Mouse (Mus musculus): ENCODE measurements at regions not wholly inside any gene's neighbourhood (a gene's known extent, or its start where the extent isn't known, plus 50 kb on each side); places are given as distances from the start of the nearest gene placed in this dataset.

DNA sequence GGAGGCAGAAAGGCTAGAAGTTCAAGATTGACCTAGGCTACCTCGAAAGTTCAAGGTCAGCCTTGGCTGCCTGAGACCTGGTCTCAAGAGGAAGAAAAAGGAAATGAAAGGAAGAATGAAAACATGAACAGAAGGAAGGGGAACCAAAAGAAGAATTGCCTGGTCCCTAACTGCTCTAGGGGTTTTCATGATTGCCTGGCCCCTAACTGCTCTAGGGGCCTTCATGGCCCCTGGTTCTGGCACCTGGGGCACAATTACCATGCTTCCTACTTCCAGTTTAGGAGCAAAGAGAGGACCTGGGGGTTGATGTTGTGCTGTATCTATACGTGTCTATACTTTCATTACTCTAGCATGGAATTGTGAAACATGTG is 132.8 kb downstream of the Cd24a start:
- no peak for DNase-seq (ENCODE audit: low read depth, low spot score)

DNA sequence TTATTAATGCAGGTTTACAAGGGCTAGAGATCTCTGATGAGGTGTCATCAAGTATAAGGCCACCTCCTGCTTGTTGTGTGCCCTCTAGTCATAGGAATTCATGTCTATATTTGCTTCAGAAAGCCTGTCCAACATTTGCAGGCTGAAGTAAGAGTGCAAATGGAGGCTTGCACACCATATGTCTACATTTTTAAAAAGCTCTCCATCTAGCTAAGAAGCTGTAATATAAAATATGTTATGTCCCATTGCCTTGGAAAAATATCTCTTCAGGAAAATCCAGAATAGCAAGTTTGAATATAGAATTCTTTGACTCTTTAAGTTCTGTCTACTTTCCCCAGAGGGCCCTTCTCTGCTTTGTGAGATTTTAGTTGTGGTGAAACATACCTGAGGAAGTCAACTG is 134.6 kb downstream of the Cd24a start:
- no peak for DNase-seq (ENCODE audit: low read depth, low spot score)

DNA sequence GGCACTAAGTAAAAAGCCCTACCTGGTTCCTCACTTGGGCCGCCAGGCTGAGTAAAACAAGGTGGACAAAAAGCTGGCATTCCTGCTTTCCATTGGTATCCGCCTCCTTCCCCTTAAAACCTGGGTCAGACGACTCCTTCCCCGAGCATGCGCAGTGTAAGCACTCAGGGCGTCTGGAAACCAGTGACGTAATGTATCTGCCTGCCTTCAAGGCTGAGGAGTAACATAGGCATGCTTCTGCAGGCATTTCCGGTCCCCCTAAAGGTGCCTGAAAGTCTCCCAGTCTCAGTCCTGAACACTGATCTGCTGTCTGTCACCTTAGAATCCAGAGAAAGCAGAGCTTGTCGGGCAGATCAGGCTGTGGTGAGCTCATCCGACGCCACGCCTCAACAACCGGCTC is 140.7 kb downstream of the Cd24a start:
- no peak for DNase-seq (ENCODE audit: low read depth, low spot score)

DNA sequence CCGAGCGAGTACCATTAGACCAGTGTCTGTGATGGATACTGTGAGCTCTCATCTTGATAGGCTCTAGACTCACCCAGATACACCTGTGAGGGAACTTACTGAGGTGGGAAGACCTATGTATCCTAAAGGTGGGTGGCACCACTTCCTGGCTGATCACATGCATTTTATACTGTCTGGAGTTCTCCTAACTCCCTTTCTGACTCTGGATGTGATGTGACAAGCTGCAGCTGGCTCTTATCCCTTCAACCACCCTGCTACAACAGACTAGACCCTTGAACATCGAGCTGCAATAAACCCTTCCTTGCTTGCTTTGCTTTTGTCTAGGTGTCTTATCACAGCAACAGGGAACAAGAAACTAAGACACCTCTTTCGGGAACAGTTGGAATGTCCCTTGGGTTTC is 143.3 kb downstream of the Cd24a start:
- DNase-seq (ENCODE audit: low read depth, low spot score), result no peak

DNA sequence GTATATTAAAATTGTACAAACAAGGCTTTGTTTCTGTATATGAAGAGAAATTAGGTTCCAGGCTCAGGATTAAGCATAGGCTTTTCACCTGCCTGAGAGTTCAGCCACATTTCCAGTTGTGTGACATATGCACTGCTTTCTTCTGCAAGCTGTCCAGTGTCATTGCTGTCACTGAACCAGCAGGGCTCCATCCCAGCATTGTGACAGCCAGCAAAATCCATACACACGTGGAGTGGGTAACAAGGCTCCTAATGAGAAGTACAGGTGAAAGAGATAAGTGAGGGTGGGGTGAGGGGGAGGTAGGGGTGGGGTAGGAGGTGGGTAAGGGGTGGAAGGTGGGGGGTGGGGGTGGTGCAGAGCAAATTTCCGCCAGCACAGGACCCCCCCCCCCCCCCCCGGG is 144.1 kb downstream of the Cd24a start:
- no peak for DNase-seq (ENCODE audit: low read depth, low spot score)

DNA sequence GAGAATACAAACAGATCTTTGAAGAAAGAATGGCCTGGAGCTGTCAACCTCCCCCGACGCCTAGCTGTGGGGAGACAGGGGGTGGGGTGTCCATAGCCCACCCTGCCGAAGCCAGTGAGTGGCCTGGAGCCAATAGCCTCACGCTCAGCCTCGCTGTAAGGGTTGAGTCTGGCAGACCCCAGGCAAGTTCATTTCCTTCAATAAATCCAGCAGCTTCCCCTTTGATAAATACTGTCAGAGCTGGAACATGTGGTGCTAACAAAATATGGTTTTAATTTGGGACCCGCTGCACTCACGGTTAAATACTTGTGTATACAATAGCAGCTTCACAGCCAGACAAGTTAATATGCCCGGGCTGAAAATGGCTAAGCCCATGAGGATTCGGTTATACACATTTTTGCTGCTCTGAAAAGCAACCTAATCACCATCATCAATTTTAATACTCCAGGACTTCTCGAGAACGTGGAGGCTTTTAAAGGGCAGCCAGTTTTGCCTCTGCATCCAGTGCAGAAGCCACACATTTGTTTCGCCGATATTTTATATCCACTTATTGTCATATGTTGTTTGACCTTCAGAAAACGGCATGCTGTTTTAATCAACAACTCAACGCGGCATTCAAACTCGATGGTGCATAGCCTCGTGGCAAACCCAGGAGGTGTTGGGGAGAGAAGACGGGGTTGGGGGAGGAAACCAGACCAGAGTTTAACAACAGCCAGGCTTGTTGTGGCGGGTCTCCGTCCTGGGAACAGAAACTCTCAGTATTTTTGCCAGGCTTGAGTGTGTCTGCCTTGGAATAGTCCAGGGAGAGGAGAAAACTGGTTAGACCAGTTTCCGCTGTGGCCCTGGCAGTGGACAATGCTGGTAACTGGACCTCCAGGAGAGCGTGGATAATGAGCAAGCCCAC is 144.9 kb downstream of the Cd24a start:
- DNase-seq (ENCODE audit: low read depth, low spot score), result peak; percentile 27

DNA sequence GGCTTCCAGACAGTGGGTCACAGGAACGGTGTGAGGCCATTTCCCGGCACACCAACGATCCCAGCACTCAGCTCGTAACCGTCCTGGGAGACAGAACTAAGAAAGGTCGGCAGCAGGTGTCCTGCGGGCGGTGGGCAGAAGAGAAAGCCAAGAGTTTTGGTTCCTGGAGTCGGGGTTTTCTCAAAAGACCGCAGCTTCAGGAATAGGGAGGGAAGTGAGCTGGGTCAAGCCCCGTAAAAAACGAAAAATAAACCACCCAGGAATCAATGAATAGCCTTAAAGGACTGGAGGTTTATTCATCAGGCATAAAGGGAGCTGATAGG is 145.5 kb downstream of the Cd24a start:
- no peak for DNase-seq (ENCODE audit: low read depth, low spot score)

DNA sequence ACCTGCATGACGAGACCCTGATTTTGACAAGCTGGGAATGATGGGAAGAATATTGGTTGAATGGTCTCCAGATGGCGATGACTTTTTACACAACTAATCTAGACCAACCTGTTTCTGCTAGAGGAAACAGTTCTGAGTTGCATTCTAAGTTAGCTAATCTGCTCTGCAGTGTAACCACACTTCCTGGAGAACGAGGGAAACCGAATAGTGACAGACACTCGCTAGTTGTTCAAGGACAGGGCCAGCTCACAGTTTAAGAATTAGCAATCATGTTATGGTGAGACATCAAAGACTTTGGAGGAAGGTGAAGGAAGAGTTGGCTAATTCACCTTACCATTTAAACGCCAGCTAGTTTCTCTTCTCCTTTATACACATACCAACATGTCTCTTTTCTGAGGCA is 149.7 kb downstream of the Cd24a start:
- no peak for DNase-seq (ENCODE audit: low read depth, low spot score)

DNA sequence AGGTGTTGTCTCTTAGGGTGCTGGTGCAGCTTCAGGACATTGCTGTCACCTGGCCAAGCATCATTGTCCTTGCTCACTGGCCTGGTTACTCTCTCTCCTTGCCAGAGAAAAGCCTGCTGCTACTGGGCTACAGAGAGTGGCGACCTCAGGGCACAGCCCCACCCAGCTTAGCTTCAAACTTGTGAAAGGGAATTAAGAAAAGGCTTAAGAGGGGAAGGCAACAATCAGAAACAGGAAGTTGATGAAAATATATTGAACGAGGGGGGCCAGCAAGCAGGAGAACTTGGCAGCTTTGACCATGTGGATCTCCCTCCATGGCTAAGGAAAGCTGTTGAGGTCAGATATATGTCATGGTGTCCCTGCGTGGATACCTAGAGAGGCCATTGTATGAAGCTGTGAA is 151.1 kb downstream of the Cd24a start:
- DNase-seq (ENCODE audit: low read depth, low spot score), result no peak

DNA sequence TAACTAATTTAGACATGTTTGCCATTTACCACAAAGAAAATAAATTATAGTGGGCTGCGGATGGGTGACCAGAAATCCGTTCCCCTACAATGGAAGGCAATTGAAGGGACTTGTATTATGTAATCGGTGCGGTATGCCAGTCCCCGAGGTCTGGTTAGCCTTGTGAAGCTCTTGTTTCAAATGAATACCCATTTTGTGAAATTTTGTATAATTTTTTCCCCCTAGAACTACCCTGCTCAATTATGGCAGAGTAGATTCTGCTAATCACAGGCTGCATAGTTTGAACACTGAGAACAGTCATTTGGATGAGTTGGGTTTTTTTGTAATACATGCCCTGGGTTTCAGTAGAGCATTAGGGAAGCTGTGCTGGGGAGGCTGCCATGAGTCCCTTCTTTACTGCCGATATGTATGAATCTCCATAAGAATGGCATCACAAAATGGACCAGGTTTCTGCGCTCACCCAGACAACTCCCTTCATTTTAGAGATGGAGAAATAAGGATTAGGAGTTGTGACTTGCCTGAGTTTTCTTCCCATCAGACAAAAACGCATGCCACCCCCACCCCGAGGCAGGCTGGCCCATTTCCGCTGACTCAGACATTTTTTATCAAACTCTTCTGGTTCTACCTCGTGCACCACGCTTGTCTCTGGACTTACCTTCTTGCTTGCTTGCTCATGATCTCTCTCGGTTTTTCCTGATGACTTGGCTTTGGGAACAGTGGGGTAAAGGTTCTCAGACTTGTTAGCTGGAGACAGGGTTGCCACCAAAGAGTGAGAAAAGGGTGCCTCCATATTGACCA is 155.7 kb downstream of the Cd24a start:
- no peak for DNase-seq (ENCODE audit: low read depth, low spot score)

DNA sequence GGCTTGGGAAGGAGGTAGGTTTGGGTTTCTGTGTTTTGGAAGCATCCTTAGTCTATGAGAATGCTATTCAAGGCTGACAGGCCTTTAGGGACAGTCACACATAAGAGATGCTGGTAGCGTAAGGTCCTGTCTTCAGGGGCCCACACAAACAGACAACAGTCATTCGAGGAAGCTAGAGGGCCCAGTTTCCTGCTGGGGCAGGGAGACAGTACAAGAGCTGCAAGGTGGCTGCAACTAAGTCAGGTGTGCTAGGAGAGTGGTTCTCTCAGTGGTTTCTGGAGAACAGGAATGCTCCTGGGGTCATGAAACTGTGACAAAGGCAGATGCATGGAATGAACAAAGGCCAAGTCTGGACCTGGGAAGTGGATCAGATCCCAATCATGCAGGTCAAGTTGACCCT is 161.1 kb downstream of the Cd24a start:
- no peak for DNase-seq (ENCODE audit: low read depth, low spot score)

DNA sequence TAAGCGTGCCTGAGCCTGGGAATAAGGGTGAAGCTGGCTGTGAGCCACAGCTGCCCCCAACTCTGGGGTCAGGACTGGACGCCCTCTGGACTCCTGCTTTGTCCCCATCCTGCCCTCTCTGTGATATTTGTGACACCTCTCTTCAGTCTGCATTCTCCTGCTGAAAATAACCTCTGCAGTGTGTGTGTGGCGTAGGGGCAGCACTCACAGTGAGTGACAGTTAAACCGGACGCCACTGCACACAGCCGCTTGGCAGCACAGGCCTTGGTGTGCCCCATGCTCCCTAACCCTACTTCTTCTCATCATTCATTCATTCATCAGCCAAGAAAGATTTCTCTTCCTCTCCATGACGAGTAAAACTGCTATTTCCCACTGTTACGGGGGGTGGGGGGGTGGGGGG is 161.6 kb downstream of the Cd24a start:
- no peak for DNase-seq (ENCODE audit: low read depth, low spot score)

DNA sequence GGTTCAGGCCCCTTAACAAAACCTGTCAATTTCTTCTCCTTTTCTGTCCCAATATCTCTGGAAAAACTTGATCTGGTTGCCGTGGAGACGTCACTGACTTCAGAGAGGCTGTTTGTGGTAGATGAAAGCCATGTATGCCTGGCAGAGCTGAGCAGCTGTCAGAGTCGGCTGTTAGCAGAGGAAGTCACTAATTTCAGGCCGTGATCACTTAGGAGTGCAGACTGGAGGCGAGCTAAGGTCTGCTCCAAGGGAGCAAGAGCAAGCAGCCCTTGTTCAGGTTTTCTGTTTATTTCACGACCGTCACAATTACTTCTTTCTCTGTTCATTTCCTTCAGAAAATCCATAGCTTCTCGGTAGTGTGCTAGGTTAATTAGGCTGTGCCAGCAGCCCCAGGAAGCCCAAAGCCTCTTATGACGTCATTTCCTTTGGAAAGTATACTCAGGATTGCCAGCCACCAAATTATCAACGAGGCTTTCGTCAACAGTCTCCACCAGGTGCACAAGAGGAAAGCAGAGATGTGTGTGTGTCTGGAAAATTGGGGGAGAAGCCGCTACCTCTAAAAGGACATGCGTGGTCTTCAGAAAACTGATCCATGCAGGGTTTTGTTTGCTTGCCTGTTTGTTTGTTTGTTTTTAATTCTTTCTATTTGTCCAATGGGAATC is 161.2 kb downstream of the Qrsl1 start:
- no peak for DNase-seq (ENCODE audit: low read depth, low spot score)

DNA sequence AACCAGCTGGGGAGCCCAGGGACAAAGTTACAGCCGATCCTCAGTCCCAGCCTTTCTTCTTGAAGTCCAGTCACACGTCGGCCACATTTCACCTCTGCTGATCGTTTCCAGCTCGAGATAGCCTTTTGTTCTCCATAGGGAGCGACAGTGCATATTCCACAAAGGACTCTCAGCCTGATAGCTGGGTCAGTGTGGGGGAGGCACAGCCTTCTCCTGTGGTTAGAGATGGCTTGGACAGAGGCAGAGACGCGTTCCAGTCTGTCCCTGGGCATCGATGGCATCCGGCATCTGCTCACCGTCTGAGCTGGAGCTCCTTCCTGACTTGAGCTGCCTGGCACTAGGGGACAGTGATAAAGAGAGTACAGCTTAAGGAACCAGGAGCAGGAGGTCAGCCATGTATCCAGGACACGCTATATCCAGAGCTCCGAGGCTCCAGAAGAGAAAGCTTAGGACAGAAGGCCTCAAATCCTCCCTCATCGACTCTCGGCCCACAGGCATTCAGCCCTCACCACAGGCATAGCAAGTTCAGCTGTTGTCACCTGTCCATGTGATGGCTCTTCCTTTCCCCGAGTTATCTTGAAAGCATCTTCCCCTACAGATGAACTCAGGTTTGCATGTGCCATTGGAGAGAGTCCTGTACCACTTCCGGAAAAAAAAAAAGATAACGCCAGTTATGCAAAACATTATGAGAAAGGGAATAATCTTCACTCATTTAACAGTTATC is 160.0 kb downstream of the Qrsl1 start:
- DNase-seq (ENCODE audit: low read depth, low spot score), result no peak

DNA sequence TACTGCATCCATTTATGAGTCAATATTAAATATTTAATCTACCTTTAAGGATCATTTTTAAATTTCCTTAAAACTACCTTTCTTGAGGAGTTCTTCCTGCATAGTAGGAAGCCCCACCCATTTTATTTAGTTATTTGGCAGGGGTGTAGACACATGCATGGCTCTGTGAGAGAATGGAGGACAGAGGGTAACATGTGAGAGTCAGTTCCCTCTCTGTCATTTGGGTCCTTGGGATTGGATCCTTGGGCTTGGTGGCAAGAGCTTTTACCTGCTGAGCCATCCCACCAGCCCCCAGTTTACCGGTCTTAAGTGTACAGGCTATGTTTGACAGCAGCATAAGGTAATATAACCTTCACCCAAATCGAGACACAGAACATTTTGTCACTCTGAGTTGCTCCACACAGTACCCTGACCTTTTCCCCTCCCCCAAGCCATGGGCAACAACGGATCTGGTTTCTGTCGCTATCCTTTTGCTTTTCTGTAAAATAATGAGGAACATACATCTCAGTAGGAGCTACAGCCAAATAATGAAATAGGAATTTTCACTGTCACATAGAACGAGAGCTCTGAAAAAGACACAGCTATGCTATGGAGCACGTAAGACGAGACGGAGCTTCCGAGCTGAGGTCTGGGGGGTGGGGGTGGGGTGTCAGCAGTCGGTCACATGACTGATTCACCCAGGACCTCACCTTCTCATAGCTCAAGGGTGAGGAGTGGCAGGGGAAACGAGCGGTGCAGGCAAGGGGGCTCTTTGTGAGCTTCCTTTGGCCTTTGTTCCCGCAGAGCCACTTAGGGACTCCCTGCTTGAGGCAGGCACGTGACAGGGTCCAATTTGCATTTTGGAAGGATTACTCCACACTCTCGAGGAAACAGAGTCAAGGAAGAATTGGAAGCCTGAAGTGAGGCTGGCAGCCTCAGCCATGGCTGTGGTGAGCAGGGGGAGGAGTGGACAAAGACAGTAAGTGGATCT is 159.2 kb downstream of the Qrsl1 start:
- DNase-seq (ENCODE audit: low read depth, low spot score), result no peak

DNA sequence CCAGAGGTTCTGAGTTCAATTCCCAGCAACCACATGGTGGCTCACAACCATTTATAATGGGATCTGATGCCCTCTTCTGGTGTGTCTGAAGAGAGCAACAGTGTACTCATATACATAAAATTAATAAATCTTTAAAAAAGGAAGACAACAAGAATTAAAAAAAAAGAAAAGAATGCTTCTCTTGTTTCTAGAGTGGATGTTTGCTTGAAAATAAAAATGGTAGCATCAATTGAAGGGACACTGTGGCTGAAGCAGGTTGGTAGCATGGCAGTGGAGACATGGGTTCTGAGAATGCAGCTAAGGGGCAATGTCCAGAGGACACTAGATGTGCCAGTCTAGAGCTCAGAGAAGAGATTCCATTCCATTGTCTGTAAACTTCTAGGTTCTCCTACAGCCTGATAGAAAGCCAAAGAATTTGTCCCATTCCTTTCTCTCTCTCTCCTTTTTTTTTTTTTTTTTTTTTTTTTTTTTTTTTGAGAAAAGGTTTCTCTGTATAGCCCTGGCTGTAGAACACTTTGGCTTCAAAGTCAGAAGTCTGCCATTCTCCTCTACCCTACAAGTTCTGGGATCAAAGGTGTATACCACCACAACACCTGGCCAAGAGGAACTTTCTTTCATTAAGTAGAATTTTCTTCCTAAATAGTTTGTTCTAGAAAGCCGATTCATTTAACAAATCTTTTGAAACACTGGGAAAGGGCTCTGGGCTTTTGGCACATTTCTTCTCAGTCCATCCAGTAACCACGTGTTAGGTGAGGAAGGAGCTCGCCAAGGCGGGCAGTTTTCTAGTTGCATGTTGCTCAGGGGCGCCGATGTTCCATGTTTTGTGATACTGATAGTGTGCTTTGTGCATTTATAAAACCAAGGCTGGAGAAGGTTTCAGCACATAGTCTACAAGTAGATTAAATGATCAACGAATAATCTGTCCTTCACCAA is 158.1 kb downstream of the Qrsl1 start:
- no peak for DNase-seq (ENCODE audit: low read depth, low spot score)

DNA sequence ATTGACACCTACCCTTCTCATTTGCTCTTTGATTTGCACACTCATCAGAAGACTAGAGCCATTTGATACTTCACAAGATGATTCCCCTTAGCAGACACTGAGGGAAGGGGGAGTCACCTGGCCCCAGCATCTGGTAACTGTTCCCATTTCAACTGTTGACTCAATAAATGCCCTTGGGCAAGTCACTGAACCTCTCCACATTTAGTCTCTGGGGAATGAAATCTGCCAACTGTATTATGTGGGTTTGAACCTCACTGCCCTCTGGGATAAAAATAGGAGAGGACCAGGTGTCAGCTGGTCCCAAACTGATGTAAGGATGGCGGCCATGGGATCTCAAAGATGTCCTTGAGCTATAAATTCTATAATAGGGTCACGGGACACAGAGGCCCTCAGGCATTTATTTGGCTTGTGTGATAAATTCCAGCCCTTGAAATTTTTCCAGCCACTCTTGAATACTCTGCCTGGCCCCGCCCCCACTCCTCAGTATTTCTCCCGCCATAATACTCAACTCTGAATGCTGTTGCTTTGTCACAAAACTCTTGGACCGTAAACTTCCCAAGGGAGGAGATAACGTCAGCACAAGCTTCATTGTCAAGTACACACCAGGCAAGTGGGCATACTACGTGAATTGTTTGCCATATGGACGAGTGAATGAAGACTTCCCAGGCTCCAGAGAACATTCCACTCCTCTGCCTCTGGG is 155.5 kb downstream of the Qrsl1 start:
- peak; percentile 51 for DNase-seq (ENCODE audit: low read depth, low spot score)

DNA sequence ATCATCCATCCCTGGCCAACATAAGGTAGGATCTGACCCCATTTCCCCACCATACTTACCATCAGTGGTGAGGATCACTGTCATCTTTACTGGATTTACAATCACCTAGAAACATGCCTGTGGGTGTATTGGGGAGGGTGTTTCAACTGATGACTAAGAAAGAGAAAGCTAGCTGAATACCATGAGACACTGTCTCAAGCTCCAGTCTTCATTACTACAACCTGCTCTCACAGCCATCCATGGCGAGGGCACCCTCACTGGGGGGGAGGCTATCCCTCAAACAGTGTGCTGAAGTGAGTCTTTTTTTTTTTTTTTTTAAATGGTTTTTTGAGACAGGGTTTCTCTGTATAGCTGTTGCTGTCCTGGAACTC is 154.9 kb downstream of the Qrsl1 start:
- no peak for DNase-seq (ENCODE audit: low read depth, low spot score)

DNA sequence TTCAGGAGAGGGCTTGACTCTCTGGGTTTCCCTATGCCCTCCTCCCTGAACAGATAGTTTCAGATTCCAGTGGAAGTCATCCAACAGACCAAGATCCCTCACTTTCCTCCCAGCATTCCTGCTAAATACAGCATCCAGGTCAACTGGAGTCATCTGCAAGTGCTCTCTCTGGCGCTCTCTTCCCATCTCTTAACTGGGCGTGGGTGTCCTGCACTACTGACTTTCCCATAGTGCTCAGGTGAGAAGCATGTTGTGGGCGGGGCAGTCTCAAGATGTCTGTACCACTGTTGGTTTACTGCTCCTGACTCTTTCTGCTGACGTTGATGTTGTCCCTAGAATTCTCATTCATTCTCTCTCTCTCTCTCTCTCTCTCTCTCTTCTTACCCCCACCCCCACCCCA is 154.0 kb downstream of the Qrsl1 start:
- DNase-seq (ENCODE audit: low read depth, low spot score), result no peak

All from 3T3-L1 (cell line).